Mouse (Mus musculus): Measurements from ENCODE around the gene Kcnq5. TPM values are rescaled to one million over a fixed set of nuclear protein-coding genes. Genes with fewer than 3 reads are reported as not detected.
"Not testable (repeated sequence)": the region's sequence is repeated elsewhere in the genome, so short reads cannot be mapped to it uniquely, and the experiment has no call there.

Kcnq5 gene
- total RNA-seq, 2 experiments from 2014 or later = 2.2 to 3.1 TPM

GRCm38 (mm10) chr1:21856399-21856798 is 105.3 kb downstream of the Kcnq5 start:
- no peak for DNase-seq (ENCODE audit: low spot score in 2 of 2)

GRCm38 (mm10) chr1:21838534-21838933 is 123.2 kb downstream of the Kcnq5 start:
- no peak for DNase-seq (ENCODE audit: low spot score in 2 of 2)

- no peak for DNase-seq (ENCODE audit: low spot score in 2 of 2)
Observed at GRCm38 (mm10) chr1:21837387-21837786, 124.4 kb downstream of the Kcnq5 start.

- no peak for DNase-seq (ENCODE audit: low spot score in 2 of 2)
Observed at GRCm38 (mm10) chr1:21836337-21836736, 125.4 kb downstream of the Kcnq5 start.

GRCm38 (mm10) chr1:21829909-21830455 is 131.8 kb downstream of the Kcnq5 start:
- DNase-seq (ENCODE audit: low spot score in 2 of 2) = no peak

GRCm38 (mm10) chr1:21820066-21820630 is 141.6 kb downstream of the Kcnq5 start:
- no peak for DNase-seq (ENCODE audit: low spot score in 2 of 2)

GRCm38 (mm10) chr1:21805064-21805463 is 156.7 kb downstream of the Kcnq5 start:
- no peak for DNase-seq (ENCODE audit: low spot score in 2 of 2)

GRCm38 (mm10) chr1:21804477-21804866 is 157.3 kb downstream of the Kcnq5 start:
- no peak for DNase-seq (ENCODE audit: low spot score in 2 of 2)

GRCm38 (mm10) chr1:21803751-21804476 is 157.8 kb downstream of the Kcnq5 start:
- DNase-seq (ENCODE audit: low spot score in 2 of 2) = no peak

GRCm38 (mm10) chr1:21780746-21781145 is 181.0 kb downstream of the Kcnq5 start:
- no peak for DNase-seq (ENCODE audit: low spot score in 2 of 2)

GRCm38 (mm10) chr1:21777560-21777959 is 184.2 kb downstream of the Kcnq5 start:
- DNase-seq (ENCODE audit: low spot score in 2 of 2) = no peak

- DNase-seq (ENCODE audit: low spot score in 2 of 2) = no peak
Observed at GRCm38 (mm10) chr1:21773931-21774330, 187.8 kb downstream of the Kcnq5 start.

- DNase-seq (ENCODE audit: low spot score in 2 of 2) = no peak
Observed at GRCm38 (mm10) chr1:21770494-21770893, 191.2 kb downstream of the Kcnq5 start.

- no peak for DNase-seq (ENCODE audit: low spot score in 2 of 2)
Observed at GRCm38 (mm10) chr1:21749297-21749696, 212.4 kb downstream of the Kcnq5 start.

GRCm38 (mm10) chr1:21729131-21729530 is 232.6 kb downstream of the Kcnq5 start:
- DNase-seq (ENCODE audit: low spot score in 2 of 2) = no peak

GRCm38 (mm10) chr1:21723231-21723630 is 238.5 kb downstream of the Kcnq5 start:
- DNase-seq (ENCODE audit: low spot score in 2 of 2) = not testable (repeated sequence)

- DNase-seq (ENCODE audit: low spot score in 2 of 2) = no peak
Observed at GRCm38 (mm10) chr1:21721246-21721645, 240.5 kb downstream of the Kcnq5 start.

GRCm38 (mm10) chr1:21714816-21715215 is 246.9 kb downstream of the Kcnq5 start:
- no peak for DNase-seq (ENCODE audit: low spot score in 2 of 2)

GRCm38 (mm10) chr1:21712711-21713110 is 249.0 kb downstream of the Kcnq5 start:
- DNase-seq (ENCODE audit: low spot score in 2 of 2) = no peak

GRCm38 (mm10) chr1:21690458-21690857 is 271.3 kb downstream of the Kcnq5 start:
- DNase-seq (ENCODE audit: low spot score in 2 of 2) = no peak

GRCm38 (mm10) chr1:21688918-21689317 is 272.8 kb downstream of the Kcnq5 start:
- DNase-seq (ENCODE audit: low spot score in 2 of 2) = no peak

GRCm38 (mm10) chr1:21684444-21684843 is 277.3 kb downstream of the Kcnq5 start:
- no peak for DNase-seq (ENCODE audit: low spot score in 2 of 2)

- DNase-seq (ENCODE audit: low spot score in 2 of 2) = no peak
Observed at GRCm38 (mm10) chr1:21676805-21677204, 284.9 kb downstream of the Kcnq5 start.

Measured in gastrocnemius, postnatal 4 days (tissue).